ENCODE assay signal across 15 mouse cellular contexts in the genomic region with DNA sequence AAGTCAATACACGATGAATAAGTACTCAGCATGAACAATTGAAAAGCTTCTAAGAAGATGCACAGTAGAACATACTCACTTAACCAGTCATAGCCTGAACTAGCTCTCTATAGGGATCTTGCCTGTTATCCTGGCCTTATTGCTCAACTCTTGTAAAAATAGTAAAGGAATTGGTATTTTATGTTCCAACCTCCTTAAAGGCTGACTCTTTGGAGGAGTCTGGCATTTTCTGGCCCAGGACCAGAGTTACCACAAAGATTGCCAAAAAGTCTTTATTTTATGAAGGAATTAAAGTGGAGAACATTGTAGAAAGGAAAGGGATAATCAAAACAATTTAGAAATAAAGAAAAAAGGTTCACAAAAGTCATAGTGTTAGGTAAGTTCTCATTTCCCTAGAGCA.
"Had no signal": no experiment of that assay in that cellular context is flagged by ENCODE, and none has a peak within 500 bp of the region (broad histone marks: within the 10 kb centered on the region; RNA-seq: fewer than 3 reads in every experiment).

No protein-coding gene starts in this region.

- H3K36me3 ChIP-seq: midbrain, embryonic 10.5 days; midbrain, embryonic 12.5 days; neural tube, embryonic 12.5 days; stomach, embryonic 15.5 days had no signal

- DNase-seq: lung, adult 18-20 months; lung, embryonic 14.5 days; lung, postnatal 10 days; lung, postnatal 4 days; midbrain, embryonic 14.5 days; retina, postnatal 1 day; right cerebral cortex, adult 18-20 months; thymus, adult 2 months; thymus, postnatal 25 days; thymus, postnatal 4 days had no signal

- H3K4me2 ChIP-seq: lung, embryonic 14.5 days; midbrain, embryonic 12.5 days; neural tube, embryonic 12.5 days; stomach, embryonic 15.5 days had no signal

- H3K4me3 ChIP-seq: midbrain, embryonic 10.5 days; midbrain, embryonic 12.5 days; neural tube, embryonic 12.5 days; stomach, embryonic 15.5 days had no signal

- ATAC-seq: midbrain, embryonic 16.5 days had no signal

- H3K27me3 ChIP-seq: midbrain, embryonic 12.5 days; neural tube, embryonic 12.5 days; stomach, embryonic 15.5 days had no signal
